In the genomic region with DNA sequence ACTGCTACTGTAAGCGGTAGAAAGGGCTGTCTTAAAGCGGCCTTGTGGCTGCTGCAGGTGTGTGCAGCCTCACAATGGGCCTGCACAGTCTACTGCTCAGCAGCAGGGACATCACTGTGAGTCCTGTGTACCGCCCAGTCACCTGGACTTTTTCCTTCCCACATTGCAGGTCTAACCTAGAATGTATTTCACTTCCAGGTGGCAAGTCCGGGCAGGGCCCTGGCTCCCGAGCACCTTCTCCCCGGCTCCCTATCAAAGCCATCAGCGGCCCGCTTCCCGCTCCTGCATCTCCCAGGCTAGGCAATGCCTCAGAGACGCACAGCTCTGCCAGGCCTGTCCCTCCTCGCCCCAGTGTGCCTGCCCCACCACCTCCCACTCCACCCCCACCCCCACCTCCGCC, we compare ENCODE assay signal across 9 mouse cellular contexts. TPM values are rescaled to one million over a fixed set of nuclear protein-coding genes. Genes with fewer than 3 reads are reported as not detected.
DNase-seq lines count a peak whose midpoint lies in the region; ATAC-seq lines count a peak whose summit lies in the region.
"Had no signal": no experiment of that assay in that cellular context is flagged by ENCODE, and none has a peak within 500 bp of the region (broad histone marks: within the 10 kb centered on the region; RNA-seq: fewer than 3 reads in every experiment).

No protein-coding gene starts in this region.

- H3K4me3 ChIP-seq in intestine, embryonic 16.5 days (ENCODE audit: low read length), result peak overlapping the region; percentile 30; the same call in 1 of the 2 replicates
- H3K4me3 ChIP-seq in stomach, embryonic 15.5 days (replicated peaks), result 0 out of 2 replicates have a peak overlapping the region, but pooled peaks have one; percentile 29
- H3K4me3 ChIP-seq: liver, embryonic 15.5 days had no signal

- 0 out of 2 replicates have a peak overlapping the region, but pooled peaks have one; percentile 33 for H3K9ac ChIP-seq in intestine, embryonic 16.5 days (ENCODE audit: low read depth, low read length)
- no peak overlapping the region for H3K9ac ChIP-seq in stomach, embryonic 15.5 days
- H3K9ac ChIP-seq: liver, embryonic 15.5 days had no signal

- no peaks in the 10 kb centered on the region for H3K27me3 ChIP-seq in intestine, embryonic 16.5 days (replicated peaks; ENCODE audit: control insufficient read depth, insufficient read depth, low read length)
- 0 out of 2 replicates have a peak, but pooled peaks cover 8% of the 10 kb centered on the region for H3K27me3 ChIP-seq in stomach, embryonic 15.5 days (replicated peaks)

- no peaks in the 10 kb centered on the region for H3K36me3 ChIP-seq in intestine, embryonic 16.5 days (ENCODE audit: control insufficient read depth, insufficient read depth, low read length)
- no peaks in the 10 kb centered on the region for H3K36me3 ChIP-seq in stomach, embryonic 15.5 days
- H3K36me3 ChIP-seq: liver, embryonic 15.5 days had no signal

- 27% methylated on average over 11 of the region's 12 CpGs for WGBS in intestine, embryonic 16.5 days
- 29% methylated on average over 12 of the region's 12 CpGs for WGBS in stomach, embryonic 15.5 days

- ATAC-seq in intestine, embryonic 16.5 days, result peak; percentile 36
- ATAC-seq in stomach, embryonic 15.5 days (ENCODE audit: insufficient read depth, low FRiP score, low read depth), result no peak; the same call in 1 of the 2 replicates

- H3K4me1 ChIP-seq in intestine, embryonic 16.5 days (ENCODE audit: control insufficient read depth, insufficient read depth, low read length), result peaks cover 12% of the 10 kb centered on the region
- 0 out of 2 replicates have a peak, but pooled peaks cover 5% of the 10 kb centered on the region for H3K4me1 ChIP-seq in stomach, embryonic 15.5 days
- H3K4me1 ChIP-seq: liver, embryonic 15.5 days had no signal

- peak; percentile 9 for DNase-seq in embryo, embryonic 10 days (ENCODE audit: low spot score)
- DNase-seq in embryo, embryonic 10.5 days (ENCODE audit: low spot score), result no peak
- peak; percentile 14 for DNase-seq in retina, embryonic 14.5 days (ENCODE audit: low spot score)
- no peak for DNase-seq in retina, postnatal 1 day
- DNase-seq in right cerebral cortex, postnatal 36 days (ENCODE audit: low spot score in 2 of 2), result no peak
- no peak for DNase-seq in adrenal gland, adult 18-20 months (ENCODE audit: low spot score in 2 of 2)

- H3K4me2 ChIP-seq in intestine, embryonic 16.5 days (ENCODE audit: low read depth, low read length), result peak overlapping the region; percentile 62
- H3K4me2 ChIP-seq in stomach, embryonic 15.5 days, result peak overlapping the region; percentile 59

- H3K9me3 ChIP-seq in intestine, embryonic 16.5 days (ENCODE audit: control insufficient read depth, low read length), result no peaks in the 10 kb centered on the region
- no peaks in the 10 kb centered on the region for H3K9me3 ChIP-seq in stomach, embryonic 15.5 days
- H3K9me3 ChIP-seq: liver, embryonic 15.5 days had no signal

- H3K27ac ChIP-seq in intestine, embryonic 16.5 days (ENCODE audit: low read length), result no peak overlapping the region
- H3K27ac ChIP-seq in stomach, embryonic 15.5 days, result no peak overlapping the region
- H3K27ac ChIP-seq: liver, embryonic 15.5 days had no signal

RNA-seq across cellular contexts. Expression of a gene that starts 55.6 kb away (rescaled TPM):
- 1.7 and 1.8 TPM in 2 replicates for polyA plus RNA-seq in intestine, embryonic 16.5 days (2015; fragmentation: Nextera tagmentation; extraction: Ambion mirVana)
- 0.89 and 1.2 TPM in 2 replicates for polyA plus RNA-seq in stomach, embryonic 15.5 days (2015; fragmentation: Nextera tagmentation; extraction: Ambion mirVana)
- total RNA-seq in adrenal gland, adult 18-20 months (2021), result 1 to 10 TPM; 1.1 to 2.9 TPM

Comparison
In these comparisons a context has a peak if more than half of its experiments do, and no peak if none do; other contexts are left out.
1. DNase-seq: peak in embryo, embryonic 10 days (single experiment) and retina, embryonic 14.5 days (single experiment); none in embryo, embryonic 10.5 days (single experiment), retina, postnatal 1 day (single experiment), right cerebral cortex, postnatal 36 days (0 of 2) and adrenal gland, adult 18-20 months (0 of 2).